Mouse (Mus musculus): ENCODE results near the gene Gm43951.

DNA sequence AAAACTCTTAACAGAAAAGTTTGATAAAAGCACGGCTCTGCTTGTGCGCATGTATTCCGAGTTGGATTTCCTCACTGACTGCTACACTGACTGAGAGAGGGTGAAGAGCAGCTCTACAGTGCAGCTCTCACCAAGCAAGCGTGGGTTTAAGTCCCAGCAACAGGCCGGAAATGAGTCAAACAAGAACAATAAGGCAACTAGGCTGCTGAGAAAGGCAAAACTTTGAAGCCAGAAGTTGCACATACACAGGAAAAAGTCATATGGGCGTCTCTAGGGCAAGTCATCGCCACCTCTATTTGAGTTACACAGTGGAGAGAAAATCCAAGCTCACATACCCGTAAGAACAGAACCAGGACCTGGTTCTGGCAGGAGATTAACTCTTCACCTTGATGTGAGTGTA, 10.1 kb downstream of the Gm43951 start:
- TF ChIP-seq CTCF (conservative IDR thresholded peaks at IDR 0.05; ENCODE audit: low read length) (no peak), NANOG (IDR thresholded peaks at IDR 0.05; ENCODE audit: borderline replicate concordance, low read length) (no peak)

Measured in E14TG2a.4 (cell line).